Mouse (Mus musculus): Measurements from ENCODE around the gene Pla2g4e.

GRCm38 (mm10) chr2:120262876-120263275 lies 17.7 kb upstream of the Pla2g4e start:
- no peak for TF ChIP-seq ZNF384 (IDR thresholded peaks at IDR 0.05; ENCODE audit: low read depth, low read length)
- TF ChIP-seq MAFK (IDR thresholded peaks at IDR 0.05; ENCODE audit: insufficient read depth, low read depth, low read length) = no peak
- no peak for TF ChIP-seq CHD2 (IDR thresholded peaks at IDR 0.05; ENCODE audit: low read depth, low read length)
- no peak for TF ChIP-seq HCFC1 (IDR thresholded peaks at IDR 0.05; ENCODE audit: borderline replicate concordance, insufficient read depth, low read length)
